Mouse (Mus musculus) heart, embryonic 10.5 days (tissue): ENCODE results near the gene Gm17720. TPM values are rescaled to one million over a fixed set of nuclear protein-coding genes. Genes with fewer than 3 reads are reported as not detected.

ENCODE experiments used
- DNase-seq: peaks from one replicate; pipeline ENCODE4 v3.0.0-alpha.2; 2017; ENCODE audit warnings: low spot score
- H3K27ac ChIP-seq: fragments of 300-500 bp; sonication (generic); 2 replicates; pipeline ENCODE4 v1.5.1; 2016; ENCODE audit warnings: mild to moderate bottlenecking
- H3K27me3 ChIP-seq: fragments of 300-500 bp; sonication (generic); 2 replicates; pipeline ENCODE4 v1.6.1; 2016; ENCODE audit warnings: mild to moderate bottlenecking; ENCODE audit not compliant: poor library complexity, insufficient read depth, severe bottlenecking
- H3K36me3 ChIP-seq: fragments of 300-500 bp; sonication (generic); 2 replicates; pipeline ENCODE4 v1.6.1; 2016; ENCODE audit warnings: mild to moderate bottlenecking, moderate library complexity
- H3K4me1 ChIP-seq: fragments of 300-500 bp; sonication (generic); 2 replicates; pipeline ENCODE4 v1.6.1; 2016; ENCODE audit warnings: mild to moderate bottlenecking
- H3K4me3 ChIP-seq: fragments of 300-500 bp; sonication (generic); 2 replicates; pipeline ENCODE4 v1.5.1; 2016; ENCODE audit warnings: mild to moderate bottlenecking, moderate library complexity
- H3K9me3 ChIP-seq: fragments of 300-500 bp; sonication (generic); 2 replicates; pipeline ENCODE4 v1.6.1; 2016; ENCODE audit warnings: mild to moderate bottlenecking, moderate library complexity
- WGBS: fragments of 180-500 bp; shearing (Covaris S2); methylation state at CpG from one replicate; pipeline ENCODE4 v1.1.7; 2016; 5-methylcytosine and 5-hydroxymethylcytosine counted together
- polyA plus RNA-seq: library from polyadenylated mRNA; unstranded; fragments of >200 nt; fragmentation: Nextera tagmentation; extraction: Ambion mirVana; gene quantifications from 2 replicates; pipeline ENCODE4 v1.2.1, GENCODE M21; 2016

The Gm17720 gene
- polyA plus RNA-seq, 1 experiment from 2014 or later: not detected

- H3K4me3 ChIP-seq: no peak overlapping the region
- DNase-seq: no peak
Observed at GRCm38 (mm10) chr8:110074496-110074895, 28.1 kb downstream of the Gm17720 start.

GRCm38 (mm10) chr8:110071600-110071999, 31.0 kb downstream of the Gm17720 start:
- WGBS: 13% methylated on average over 9 of the region's 9 CpGs
- Histone ChIP-seq H3K27me3 (0 out of 2 replicates have a peak, but pooled peaks cover 3% of the 10 kb centered on the region), H3K4me3 (no peak overlapping the region), H3K36me3 (no peaks in the 10 kb centered on the region), H3K4me1 (no peaks in the 10 kb centered on the region), H3K27ac (no peak overlapping the region), H3K9me3 (no peaks in the 10 kb centered on the region)
- no peak for DNase-seq

More at GRCm38 (mm10) chr8:110074496-110074895, 28.1 kb downstream of the Gm17720 start:
- 79% methylated on average over 8 of the region's 8 CpGs for WGBS
- H3K27me3 ChIP-seq: 0 out of 2 replicates have a peak, but pooled peaks cover 10% of the 10 kb centered on the region
- H3K36me3 ChIP-seq: no peaks in the 10 kb centered on the region
- H3K27ac ChIP-seq: no peak overlapping the region
- peaks cover 3% of the 10 kb centered on the region for H3K4me1 ChIP-seq
- no peaks in the 10 kb centered on the region for H3K9me3 ChIP-seq

- WGBS: 82% methylated on average over 4 of the region's 4 CpGs
Observed at GRCm38 (mm10) chr8:110069706-110070105, 32.8 kb downstream of the Gm17720 start.

GRCm38 (mm10) chr8:110065676-110066075, 36.9 kb downstream of the Gm17720 start:
- H3K9me3 ChIP-seq: no peaks in the 10 kb centered on the region
- no peaks in the 10 kb centered on the region for H3K4me1 ChIP-seq
- H3K27me3 ChIP-seq: no peaks in the 10 kb centered on the region
- 90% methylated on average over 4 of the region's 4 CpGs for WGBS
- no peak overlapping the region for H3K4me3 ChIP-seq
- no peak overlapping the region for H3K27ac ChIP-seq
- peak; percentile 64 for DNase-seq
- no peaks in the 10 kb centered on the region for H3K36me3 ChIP-seq

More at GRCm38 (mm10) chr8:110069706-110070105, 32.8 kb downstream of the Gm17720 start:
- H3K9me3 ChIP-seq: no peaks in the 10 kb centered on the region
- H3K27ac ChIP-seq: no peak overlapping the region
- no peaks in the 10 kb centered on the region for H3K27me3 ChIP-seq
- no peaks in the 10 kb centered on the region for H3K36me3 ChIP-seq
- no peak overlapping the region for H3K4me3 ChIP-seq
- no peak for DNase-seq
- no peaks in the 10 kb centered on the region for H3K4me1 ChIP-seq

- H3K9me3 ChIP-seq: no peaks in the 10 kb centered on the region
- no peaks in the 10 kb centered on the region for H3K4me1 ChIP-seq
- H3K4me3 ChIP-seq: no peak overlapping the region
- H3K27me3 ChIP-seq: no peaks in the 10 kb centered on the region
- 89% methylated on average over 18 of the region's 18 CpGs for WGBS
- no peak overlapping the region for H3K27ac ChIP-seq
- no peak for DNase-seq
- no peaks in the 10 kb centered on the region for H3K36me3 ChIP-seq
Observed at GRCm38 (mm10) chr8:110064606-110065365, 37.8 kb downstream of the Gm17720 start.

GRCm38 (mm10) chr8:110064161-110064560, 38.4 kb downstream of the Gm17720 start:
- Histone ChIP-seq H3K36me3 (no peaks in the 10 kb centered on the region), H3K27ac (no peak overlapping the region), H3K4me1 (no peaks in the 10 kb centered on the region), H3K4me3 (no peak overlapping the region), H3K9me3 (no peaks in the 10 kb centered on the region), H3K27me3 (no peaks in the 10 kb centered on the region)
- DNase-seq: no peak
- 76% methylated on average over 9 of the region's 9 CpGs for WGBS

- no peaks in the 10 kb centered on the region for H3K36me3 ChIP-seq
- H3K27me3 ChIP-seq: peaks cover 8% of the 10 kb centered on the region; the same call in 1 of the 2 replicates
- no peak for DNase-seq
- WGBS: 79% methylated on average over 8 of the region's 8 CpGs
- H3K27ac ChIP-seq: no peak overlapping the region
- no peak overlapping the region for H3K4me3 ChIP-seq
- H3K4me1 ChIP-seq: no peaks in the 10 kb centered on the region
- H3K9me3 ChIP-seq: no peaks in the 10 kb centered on the region
Observed at GRCm38 (mm10) chr8:110058207-110058606, 44.3 kb downstream of the Gm17720 start.

- DNase-seq: no peak
- Histone ChIP-seq H3K4me1 (no peaks in the 10 kb centered on the region), H3K9me3 (no peaks in the 10 kb centered on the region), H3K4me3 (no peak overlapping the region), H3K27me3 (no peaks in the 10 kb centered on the region; the same call in 1 of the 2 replicates), H3K27ac (no peak overlapping the region), H3K36me3 (no peaks in the 10 kb centered on the region)
- 72% methylated on average over 6 of the region's 6 CpGs for WGBS
Observed at GRCm38 (mm10) chr8:110051208-110051607, 51.3 kb downstream of the Gm17720 start.

- Histone ChIP-seq H3K27me3 (no peaks in the 10 kb centered on the region), H3K4me1 (peaks cover 35% of the 10 kb centered on the region), H3K27ac (no peak overlapping the region), H3K36me3 (no peaks in the 10 kb centered on the region), H3K9me3 (no peaks in the 10 kb centered on the region), H3K4me3 (no peak overlapping the region)
- 62% methylated on average over 4 of the region's 4 CpGs for WGBS
- DNase-seq: no peak
Observed at GRCm38 (mm10) chr8:110040509-110040908, 62.0 kb downstream of the Gm17720 start.

- WGBS: 74% methylated on average over 5 of the region's 5 CpGs
Observed at GRCm38 (mm10) chr8:110039659-110040058, 62.9 kb downstream of the Gm17720 start, which contains the start of gene Chst4. Gene Chst4, minus strand, starts transcription at chr8:110039740.

GRCm38 (mm10) chr8:110039216-110039615, 63.3 kb downstream of the Gm17720 start:
- Histone ChIP-seq H3K9me3 (no peaks in the 10 kb centered on the region), H3K4me3 (no peak overlapping the region), H3K4me1 (peaks cover 41% of the 10 kb centered on the region), H3K27ac (no peak overlapping the region), H3K36me3 (no peaks in the 10 kb centered on the region), H3K27me3 (no peaks in the 10 kb centered on the region)
- 43% methylated on average over 7 of the region's 7 CpGs for WGBS
- DNase-seq: no peak

More at GRCm38 (mm10) chr8:110039659-110040058, 62.9 kb downstream of the Gm17720 start, which contains the start of gene Chst4:
- Histone ChIP-seq H3K4me3 (no peak within 1 kb of the TSS), H3K27ac (no peak within 1 kb of the TSS), H3K36me3 (no peaks in the 10 kb centered on the region), H3K9me3 (no peaks in the 10 kb centered on the region), H3K4me1 (peaks cover 36% of the 10 kb centered on the region), H3K27me3 (no peaks in the 10 kb centered on the region)
- no peak for DNase-seq

GRCm38 (mm10) chr8:110036156-110036555, 66.4 kb downstream of the Gm17720 start:
- no peaks in the 10 kb centered on the region for H3K36me3 ChIP-seq
- DNase-seq: no peak
- H3K4me1 ChIP-seq: peaks cover 46% of the 10 kb centered on the region
- WGBS: 67% methylated on average over 2 of the region's 2 CpGs
- no peaks in the 10 kb centered on the region for H3K9me3 ChIP-seq
- 0 out of 2 replicates have a peak overlapping the region, but pooled peaks have one; percentile 16 for H3K27ac ChIP-seq
- H3K4me3 ChIP-seq: no peak overlapping the region
- H3K27me3 ChIP-seq: no peaks in the 10 kb centered on the region

GRCm38 (mm10) chr8:110034331-110034730, 68.2 kb downstream of the Gm17720 start:
- Histone ChIP-seq H3K9me3 (no peaks in the 10 kb centered on the region), H3K4me1 (peaks cover 37% of the 10 kb centered on the region), H3K27ac (peak overlapping the region; percentile 76), H3K4me3 (no peak overlapping the region), H3K36me3 (no peaks in the 10 kb centered on the region), H3K27me3 (no peaks in the 10 kb centered on the region)
- WGBS: 48% methylated on average over 4 of the region's 4 CpGs
- DNase-seq: no peak
